Mouse (Mus musculus): Measurements from ENCODE around the gene Cdk5r1. TPM values are rescaled to one million over a fixed set of nuclear protein-coding genes. Genes with fewer than 3 reads are reported as not detected.

Cdk5r1 gene
- polyA plus RNA-seq, 1 experiment = 97.4 TPM

DNA sequence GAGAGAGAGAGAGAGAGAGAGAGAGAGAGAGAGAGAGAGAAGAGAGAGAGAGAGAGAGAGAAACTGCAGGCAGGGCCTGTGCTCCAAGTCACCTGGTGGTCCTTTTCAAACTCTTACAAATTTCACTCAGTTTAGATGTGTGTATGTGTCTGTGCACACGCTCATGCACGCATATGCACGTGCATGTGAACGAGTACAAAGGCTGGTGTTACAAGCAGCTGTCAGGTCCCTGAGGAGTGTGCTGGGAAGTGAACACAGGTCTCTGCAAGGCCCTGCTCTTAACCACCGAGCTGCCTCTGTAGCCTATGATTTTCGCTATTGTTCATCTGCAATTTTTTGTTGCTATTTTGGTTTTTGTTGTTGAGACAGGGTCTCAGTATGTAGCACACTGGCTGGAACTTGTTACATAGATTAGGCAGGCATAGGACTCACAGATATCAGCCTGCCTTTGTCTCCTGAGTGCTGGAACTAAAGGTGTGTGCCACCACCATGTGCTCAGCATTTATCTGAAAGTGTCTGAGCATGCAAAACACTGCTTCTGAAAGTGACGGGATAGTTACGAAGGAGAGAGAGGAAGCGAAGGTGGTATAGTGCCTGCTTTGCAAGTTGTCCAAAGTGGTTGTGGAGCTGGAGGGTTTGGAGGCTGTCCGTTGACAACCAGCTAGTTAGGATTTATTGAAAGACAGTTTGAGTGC lies 20.5 kb downstream of the Cdk5r1 start:
- TF ChIP-seq CTCF (IDR thresholded peaks at IDR 0.05; ENCODE audit: insufficient read depth, low read depth, low read length) (no peak), POLR2A (IDR thresholded peaks at IDR 0.05; ENCODE audit: insufficient read depth, low read depth, low read length) (no peak)
- WGBS = 55% methylated on average over 10 of the region's 10 CpGs
- Histone ChIP-seq H3K4me1 (ENCODE audit: control insufficient read depth, insufficient read depth, low read length) (peaks cover 52% of the 10 kb centered on the region), H3K4me3 (ENCODE audit: insufficient read depth, low read depth, low read length) (no peak overlapping the region), H3K27ac (ENCODE audit: insufficient read depth, low read depth, low read length) (peak overlapping the region; percentile 92)

DNA sequence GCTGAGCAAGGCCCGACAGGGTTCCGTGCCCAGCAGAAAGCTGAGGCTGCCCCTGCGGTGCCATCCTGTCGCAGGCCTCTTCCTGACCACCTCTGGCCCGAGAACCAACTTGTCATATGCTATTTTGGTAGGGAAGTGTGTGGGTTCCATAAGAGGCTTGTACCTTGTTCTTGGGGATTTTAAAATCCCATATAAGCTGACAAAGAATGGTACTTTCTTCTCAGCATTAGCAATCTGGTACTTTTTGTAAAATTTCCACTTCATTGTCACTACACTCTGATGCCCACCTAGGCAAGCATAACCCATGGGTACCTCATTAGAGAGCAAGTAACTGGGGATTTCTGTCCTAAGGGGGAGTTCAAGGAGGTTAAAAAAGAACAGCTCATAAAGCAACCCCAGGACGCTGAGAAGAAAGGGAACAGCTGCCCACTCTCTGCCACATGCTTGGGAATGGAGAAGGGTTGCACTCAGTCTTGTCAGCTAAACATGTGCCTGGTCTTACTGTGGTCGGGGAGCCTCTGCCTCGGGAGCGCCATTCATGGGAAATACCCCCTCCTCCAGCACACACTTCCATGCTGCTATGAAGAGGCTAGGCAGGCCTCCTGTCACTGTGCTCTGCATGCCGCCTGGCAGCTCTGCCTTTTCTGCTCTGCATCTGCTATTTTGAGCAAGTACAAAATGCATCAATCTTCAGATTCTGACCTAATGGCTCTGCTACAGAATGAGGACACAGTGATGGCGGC lies 21.7 kb downstream of the Cdk5r1 start:
- TF ChIP-seq POLR2A (IDR thresholded peaks at IDR 0.05; ENCODE audit: insufficient read depth, low read depth, low read length) (no peak), CTCF (IDR thresholded peaks at IDR 0.05; ENCODE audit: insufficient read depth, low read depth, low read length) (no peak)
- Histone ChIP-seq H3K4me3 (ENCODE audit: insufficient read depth, low read depth, low read length) (no peak overlapping the region), H3K4me1 (ENCODE audit: control insufficient read depth, insufficient read depth, low read length) (peaks cover 58% of the 10 kb centered on the region), H3K27ac (ENCODE audit: insufficient read depth, low read depth, low read length) (peak overlapping the region; percentile 90)
- 39% methylated on average over 11 of the region's 11 CpGs for WGBS

DNA sequence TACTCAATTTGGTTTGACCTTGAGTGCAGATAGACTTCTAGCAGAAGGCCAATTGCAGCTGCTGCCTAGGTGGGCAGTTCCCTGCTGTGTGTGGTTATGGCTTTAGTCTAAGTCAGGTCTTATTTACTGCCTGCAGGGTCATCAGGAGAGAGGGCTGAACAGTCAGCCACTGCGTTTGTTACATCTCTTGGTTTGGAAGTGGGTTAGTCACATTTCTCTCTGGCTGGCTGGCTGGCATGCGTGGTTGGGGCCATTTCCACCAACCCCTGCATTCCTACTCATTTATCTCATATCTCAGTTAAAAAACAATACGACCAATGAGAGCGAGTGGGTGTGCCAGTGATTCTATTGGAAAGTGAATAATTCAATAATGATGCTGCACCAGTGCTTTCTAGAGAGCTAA lies 22.7 kb downstream of the Cdk5r1 start:
- Histone ChIP-seq H3K4me3 (ENCODE audit: insufficient read depth, low read depth, low read length) (no peak overlapping the region), H3K27ac (ENCODE audit: insufficient read depth, low read depth, low read length) (peak overlapping the region; percentile 90), H3K4me1 (ENCODE audit: control insufficient read depth, insufficient read depth, low read length) (peaks cover 61% of the 10 kb centered on the region)
- WGBS = 27% methylated on average over 4 of the region's 4 CpGs
- TF ChIP-seq CTCF (IDR thresholded peaks at IDR 0.05; ENCODE audit: insufficient read depth, low read depth, low read length) = no peak
- no peak for TF ChIP-seq POLR2A (IDR thresholded peaks at IDR 0.05; ENCODE audit: insufficient read depth, low read depth, low read length)

GRCm38 (mm10) chr11:80503281-80503680 lies 26.5 kb downstream of the Cdk5r1 start:
- TF ChIP-seq CTCF (IDR thresholded peaks at IDR 0.05; ENCODE audit: insufficient read depth, low read depth, low read length) = no peak
- TF ChIP-seq POLR2A (IDR thresholded peaks at IDR 0.05; ENCODE audit: insufficient read depth, low read depth, low read length) = no peak
- peaks cover 64% of the 10 kb centered on the region for H3K4me1 ChIP-seq (ENCODE audit: control insufficient read depth, insufficient read depth, low read length)
- 61% methylated on average over 6 of the region's 6 CpGs for WGBS
- peak overlapping the region; percentile 99 for H3K27ac ChIP-seq (ENCODE audit: insufficient read depth, low read depth, low read length)
- H3K4me3 ChIP-seq (ENCODE audit: insufficient read depth, low read depth, low read length) = no peak overlapping the region

DNA sequence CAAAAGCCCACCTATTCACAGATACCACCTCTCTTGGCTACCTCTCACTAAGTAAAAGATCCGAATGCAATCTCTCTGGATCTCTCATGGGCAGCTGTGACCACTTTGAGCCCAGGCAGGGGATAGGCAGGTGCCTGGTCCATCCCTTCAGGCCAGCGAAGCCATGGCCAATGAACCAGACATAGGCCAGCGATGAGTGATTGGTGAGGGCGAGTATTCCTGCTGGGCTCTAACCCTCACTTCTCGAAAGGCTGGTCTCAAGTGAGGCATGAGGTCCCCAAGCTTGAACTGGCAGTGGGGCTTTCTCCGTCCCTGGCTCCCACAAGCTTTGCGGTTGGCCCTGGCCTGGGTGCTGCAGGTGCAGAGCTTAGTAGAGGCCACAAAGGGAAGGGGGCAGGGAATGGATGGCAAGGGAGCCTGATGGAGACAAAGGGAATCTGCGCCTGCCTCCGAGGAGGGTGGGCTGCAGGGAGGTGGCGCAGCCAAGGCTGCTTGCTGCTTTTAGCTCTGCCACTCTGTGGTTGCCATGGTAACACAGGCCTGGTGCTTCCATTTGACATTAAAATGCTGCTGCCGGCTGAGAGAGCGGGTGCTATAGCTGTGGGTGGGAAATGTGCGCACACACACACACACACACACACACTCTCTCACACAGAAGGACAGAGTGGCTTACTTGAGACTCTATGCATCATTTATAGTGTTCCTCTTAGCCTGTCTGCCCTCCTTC lies 27.1 kb downstream of the Cdk5r1 start:
- WGBS = 19% methylated on average over 13 of the region's 13 CpGs
- TF ChIP-seq POLR2A (IDR thresholded peaks at IDR 0.05; ENCODE audit: insufficient read depth, low read depth, low read length) (peak; percentile 59; the same call in 1 of the 2 replicates), CTCF (IDR thresholded peaks at IDR 0.05; ENCODE audit: insufficient read depth, low read depth, low read length) (no peak)
- H3K4me1 ChIP-seq (ENCODE audit: control insufficient read depth, insufficient read depth, low read length) = peaks cover 65% of the 10 kb centered on the region
- H3K27ac ChIP-seq (ENCODE audit: insufficient read depth, low read depth, low read length) = peak overlapping the region; percentile 99
- no peak overlapping the region for H3K4me3 ChIP-seq (ENCODE audit: insufficient read depth, low read depth, low read length)

GRCm38 (mm10) chr11:80504519-80505385 lies 27.9 kb downstream of the Cdk5r1 start:
- Histone ChIP-seq H3K4me1 (ENCODE audit: control insufficient read depth, insufficient read depth, low read length) (peaks cover 61% of the 10 kb centered on the region), H3K27ac (ENCODE audit: insufficient read depth, low read depth, low read length) (peak overlapping the region; percentile 99), H3K4me3 (ENCODE audit: insufficient read depth, low read depth, low read length) (no peak overlapping the region)
- TF ChIP-seq CTCF (IDR thresholded peaks at IDR 0.05; ENCODE audit: insufficient read depth, low read depth, low read length) (no peak), POLR2A (IDR thresholded peaks at IDR 0.05; ENCODE audit: insufficient read depth, low read depth, low read length) (no peak)
- 34% methylated on average over 6 of the region's 6 CpGs for WGBS

DNA sequence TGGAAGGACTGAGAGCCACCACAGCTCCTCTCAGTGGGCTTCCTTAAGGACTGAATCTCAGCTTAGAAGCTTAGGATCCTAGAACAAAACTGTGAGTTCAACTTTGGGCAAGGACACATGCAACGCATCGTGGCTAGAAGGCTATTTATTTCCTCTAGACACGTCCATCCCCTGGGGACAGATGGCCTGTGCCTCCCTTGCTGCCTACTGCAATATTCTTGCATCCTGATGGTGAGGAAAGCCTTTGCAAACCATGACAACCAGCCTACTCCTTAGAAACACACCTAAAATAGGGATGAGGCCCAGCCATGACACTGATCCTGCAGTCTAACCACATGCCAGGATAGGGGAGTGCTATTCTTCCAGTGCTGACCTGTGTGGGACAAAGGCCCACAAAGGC lies 28.8 kb downstream of the Cdk5r1 start:
- H3K4me3 ChIP-seq (ENCODE audit: insufficient read depth, low read depth, low read length) = no peak overlapping the region
- H3K4me1 ChIP-seq (ENCODE audit: control insufficient read depth, insufficient read depth, low read length) = peaks cover 62% of the 10 kb centered on the region
- 82% methylated on average over 3 of the region's 3 CpGs for WGBS
- TF ChIP-seq CTCF (IDR thresholded peaks at IDR 0.05; ENCODE audit: insufficient read depth, low read depth, low read length) = no peak
- no peak for TF ChIP-seq POLR2A (IDR thresholded peaks at IDR 0.05; ENCODE audit: insufficient read depth, low read depth, low read length)
- peak overlapping the region; percentile 99 for H3K27ac ChIP-seq (ENCODE audit: insufficient read depth, low read depth, low read length)

DNA sequence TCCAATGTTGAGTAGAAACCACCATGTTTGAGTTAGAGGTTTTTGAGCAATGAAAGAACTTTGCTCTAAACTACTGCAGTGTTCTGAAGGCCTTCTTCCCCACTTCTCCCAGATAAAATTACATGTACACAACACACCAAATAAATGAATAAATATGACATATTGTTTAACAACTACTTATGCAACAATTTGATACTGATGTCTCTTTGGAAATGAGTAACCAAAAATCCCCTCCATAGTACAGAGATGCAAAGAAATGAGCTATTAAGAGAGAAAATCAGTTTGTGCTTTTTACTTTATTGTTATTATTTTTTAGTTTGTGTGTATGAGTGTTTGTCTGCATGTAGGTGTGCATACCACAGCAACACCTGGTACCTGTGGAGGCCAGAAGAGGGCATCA lies 29.7 kb downstream of the Cdk5r1 start:
- no peak overlapping the region for H3K4me3 ChIP-seq (ENCODE audit: insufficient read depth, low read depth, low read length)
- TF ChIP-seq POLR2A (IDR thresholded peaks at IDR 0.05; ENCODE audit: insufficient read depth, low read depth, low read length) (no peak), CTCF (IDR thresholded peaks at IDR 0.05; ENCODE audit: insufficient read depth, low read depth, low read length) (no peak)
- H3K4me1 ChIP-seq (ENCODE audit: control insufficient read depth, insufficient read depth, low read length) = peaks cover 58% of the 10 kb centered on the region
- peak overlapping the region; percentile 33; the same call in 1 of the 2 replicates for H3K27ac ChIP-seq (ENCODE audit: insufficient read depth, low read depth, low read length)
